Mouse (Mus musculus) B cell, adult 62 days (primary cell): ENCODE results near the gene Fntb. TPM values are rescaled to one million over a fixed set of nuclear protein-coding genes. Genes with fewer than 3 reads are reported as not detected.

Source experiments
- total RNA-seq: library from RNA; stranded (reverse); gene quantifications from 4 replicates; pipeline ENCODE4 v1.2.4, GENCODE M21; 2023

The Fntb gene
- total RNA-seq = 8.9 to 15.2 TPM (median 13.4 TPM) in 4 replicates

GRCm38 (mm10) chr12:76765354-76765851 lies at the start of gene Fntb, which contains the start of gene Churc1:
Gene Fntb (plus strand): TSS chr12:76765589.
Gene Churc1 (plus strand): TSS chr12:76765538.

GRCm38 (mm10) chr12:76795350-76795749 lies 30.0 kb downstream of the Fntb start, which contains the start of gene Gpx2:
Gene Gpx2 (minus strand): TSS chr12:76795554.

DNA sequence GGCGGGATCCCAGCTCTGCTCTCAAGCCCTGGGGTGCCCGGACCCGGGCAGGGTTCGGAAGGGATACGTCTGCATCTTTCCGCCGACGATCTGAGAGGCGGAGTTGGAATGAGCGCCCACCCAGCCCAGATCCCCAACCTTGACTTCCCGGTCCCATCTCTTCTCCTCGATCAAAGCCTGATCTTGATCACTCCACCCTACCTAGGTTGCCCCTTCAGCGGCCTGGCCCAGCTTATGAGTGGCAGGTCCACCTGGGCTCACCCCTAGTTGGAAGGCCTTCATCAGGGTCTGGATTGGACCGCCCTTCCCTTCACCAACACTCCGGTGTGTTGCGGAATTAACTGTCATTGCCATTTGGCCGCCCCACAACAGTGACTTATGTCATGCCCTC lies 57.3 kb downstream of the Fntb start, which contains the start of gene Rab15:
Gene Rab15 (minus strand): TSS at position 258 of the 391 bp plus-strand sequence.

DNA sequence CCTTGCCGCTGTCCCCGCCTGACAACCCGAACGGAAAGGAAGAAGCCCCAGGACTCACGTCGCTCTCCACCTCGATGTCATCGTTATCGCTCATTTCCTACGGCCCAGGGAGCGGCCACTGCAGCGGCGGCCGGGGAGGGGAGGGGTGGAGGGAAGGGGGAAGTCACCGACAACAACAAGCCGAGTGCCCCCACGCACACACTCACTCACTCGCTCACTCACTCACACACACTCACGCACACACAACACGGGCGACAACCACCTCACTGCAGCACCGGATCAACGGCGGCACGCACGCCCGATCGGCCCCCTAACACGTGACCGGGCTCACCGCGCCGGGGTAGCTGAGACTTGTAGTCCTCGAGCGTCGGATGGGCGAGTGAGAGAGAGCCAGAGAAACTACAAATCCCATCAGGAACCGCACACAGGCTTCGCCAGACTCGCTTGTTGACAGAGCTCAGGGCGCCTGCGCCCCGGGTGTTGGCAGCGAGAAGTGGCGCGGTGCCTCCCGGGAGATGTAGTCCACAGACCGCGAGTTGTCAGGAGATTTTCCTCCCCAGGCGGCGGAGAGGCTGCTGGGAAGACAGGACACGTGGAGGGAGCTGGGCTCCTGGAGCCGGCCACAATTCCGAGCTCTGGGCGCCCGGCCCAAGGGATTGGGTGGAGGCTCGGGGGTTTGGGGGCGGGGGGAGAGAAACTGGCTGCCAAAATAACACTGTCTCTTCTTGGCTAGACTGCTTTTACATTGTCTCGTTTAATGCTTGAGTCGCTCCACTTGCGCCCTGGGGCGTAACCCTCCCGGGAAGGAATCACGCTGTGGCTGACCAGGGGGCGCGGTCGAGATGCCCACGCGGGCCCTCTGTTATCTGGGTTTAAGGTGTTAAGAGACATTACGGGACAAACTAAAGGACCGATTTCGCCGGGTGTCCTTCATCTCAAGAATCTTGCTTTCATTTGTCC lies 196.8 kb downstream of the Fntb start, which contains the start of gene Max:
Gene Max (minus strand): TSS at position 270 of the 960 bp plus-strand sequence.

Other genes with a start within 250 kb of the Fntb start
- 27.0 to 33.7 TPM (median 28.5 TPM) in 4 replicates for gene Plekhg3, start 234.7 kb upstream of the Fntb start, total RNA-seq
- 0.06 to 0.20 TPM (median 0.12 TPM) in 4 replicates for gene Sptb, start 55.0 kb upstream of the Fntb start, total RNA-seq
- gene Churc1, start 51 bp upstream of the Fntb start, total RNA-seq = 31.5 to 42.8 TPM (median 35.9 TPM) in 4 replicates
- gene Gpx2, start 30.0 kb downstream of the Fntb start, total RNA-seq = 0.85 TPM in 1 of 4 replicates, not detected in the others
- not detected in 4 replicates for gene Rab15, start 57.3 kb downstream of the Fntb start, total RNA-seq
- 171 to 176 TPM (median 175 TPM) in 4 replicates for gene Max, start 196.6 kb downstream of the Fntb start, total RNA-seq